Mouse (Mus musculus): Measurements from ENCODE around the gene Gm11634. TPM values are rescaled to one million over a fixed set of nuclear protein-coding genes. Genes with fewer than 3 reads are reported as not detected.

Gene Gm11634
- polyA plus RNA-seq, 1 experiment from 2014 or later, result 0.13 TPM

DNA sequence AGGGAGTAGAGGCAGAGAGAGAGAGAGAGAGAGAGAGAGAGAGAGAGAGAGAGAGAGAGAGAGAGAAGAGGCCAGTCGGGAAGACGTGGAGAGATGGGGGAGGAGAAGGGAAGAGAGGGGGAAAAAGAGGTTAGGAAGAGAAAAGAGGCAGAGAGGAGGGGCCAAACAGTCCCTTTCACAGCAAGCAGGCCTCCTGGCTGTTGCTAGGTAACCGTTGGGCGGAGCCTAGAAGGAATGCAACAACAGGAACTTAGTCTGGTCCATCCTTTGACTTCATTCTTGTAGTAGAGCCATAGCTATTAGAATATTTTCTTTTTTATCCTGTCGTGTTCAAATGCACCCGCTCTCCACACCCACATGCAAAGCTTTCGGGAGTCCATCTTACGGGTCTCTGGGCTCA lies 18.8 kb upstream of the Gm11634 start:
- Histone ChIP-seq H3K27ac (replicated peaks) (no peak overlapping the region), H3K4me2 (replicated peaks; ENCODE audit: low read depth) (no peak overlapping the region), H3K4me3 (ENCODE audit: low read depth, low read length) (no peak overlapping the region), H3K9me3 (ENCODE audit: control insufficient read depth, low read length) (no peaks in the 10 kb centered on the region), H3K4me1 (replicated peaks; ENCODE audit: control insufficient read depth, insufficient read depth) (no peaks in the 10 kb centered on the region), H3K9ac (ENCODE audit: low read length) (no peak overlapping the region), H3K36me3 (ENCODE audit: control insufficient read depth, insufficient read depth, low read length) (no peaks in the 10 kb centered on the region), H3K27me3 (ENCODE audit: control insufficient read depth, insufficient read depth, low read length) (no peaks in the 10 kb centered on the region)
- ATAC-seq (ENCODE audit: low FRiP score, low TSS enrichment) (no peak), DNase-seq (ENCODE audit: low spot score) (peak; percentile 70)
- no peak for TF ChIP-seq CTCF (IDR thresholded peaks at IDR 0.05; ENCODE audit: low read depth)
- TF ChIP-seq EP300 (optimal IDR thresholded peaks at IDR 0.05), result no peak
- WGBS, result 13% methylated on average over 8 of the region's 8 CpGs

- peak; percentile 34 for DNase-seq (ENCODE audit: low spot score)
- Histone ChIP-seq H3K9ac (ENCODE audit: low read length) (no peak overlapping the region), H3K9me3 (ENCODE audit: control insufficient read depth, low read length) (no peaks in the 10 kb centered on the region), H3K4me1 (replicated peaks; ENCODE audit: control insufficient read depth, insufficient read depth) (no peaks in the 10 kb centered on the region), H3K27me3 (ENCODE audit: control insufficient read depth, insufficient read depth, low read length) (no peaks in the 10 kb centered on the region), H3K27ac (replicated peaks) (no peak overlapping the region), H3K4me3 (ENCODE audit: low read depth, low read length) (no peak overlapping the region), H3K36me3 (ENCODE audit: control insufficient read depth, insufficient read depth, low read length) (no peaks in the 10 kb centered on the region), H3K4me2 (replicated peaks; ENCODE audit: low read depth) (no peak overlapping the region)
- WGBS, result 25% methylated on average over 18 of the region's 18 CpGs
- ATAC-seq (ENCODE audit: low FRiP score, low TSS enrichment), result 0 out of 2 replicates have a peak, but pooled peaks have one; percentile 16
- TF ChIP-seq EP300 (optimal IDR thresholded peaks at IDR 0.05), result no peak
- no peak for TF ChIP-seq CTCF (IDR thresholded peaks at IDR 0.05; ENCODE audit: low read depth)
These were observed 18.1 kb upstream of the Gm11634 start for GRCm38 (mm10) chr11:101616948-101617767.

DNA sequence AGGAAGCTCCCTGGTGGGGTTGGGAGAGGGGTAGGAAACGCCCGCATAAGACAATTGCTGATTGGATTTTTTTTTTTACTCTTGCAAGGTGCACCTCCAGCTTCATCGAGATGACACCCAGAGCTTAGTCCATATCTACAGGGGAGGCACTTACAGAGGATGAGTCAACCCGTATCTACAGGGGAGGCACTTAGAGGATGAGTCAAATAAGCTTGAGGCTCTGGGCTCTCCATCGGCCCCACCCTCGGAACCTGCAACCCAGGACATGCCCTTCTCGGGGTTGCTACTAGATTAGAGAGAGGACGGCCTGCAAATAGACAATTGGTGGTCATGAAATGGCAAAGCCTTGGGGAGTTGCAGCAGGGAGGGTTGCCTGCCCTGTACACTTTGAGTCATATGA lies 17.0 kb upstream of the Gm11634 start:
- Histone ChIP-seq H3K4me3 (ENCODE audit: low read depth, low read length) (no peak overlapping the region), H3K4me1 (replicated peaks; ENCODE audit: control insufficient read depth, insufficient read depth) (no peaks in the 10 kb centered on the region), H3K9me3 (ENCODE audit: control insufficient read depth, low read length) (no peaks in the 10 kb centered on the region), H3K36me3 (ENCODE audit: control insufficient read depth, insufficient read depth, low read length) (no peaks in the 10 kb centered on the region), H3K27ac (replicated peaks) (no peak overlapping the region), H3K9ac (ENCODE audit: low read length) (no peak overlapping the region), H3K27me3 (ENCODE audit: control insufficient read depth, insufficient read depth, low read length) (no peaks in the 10 kb centered on the region), H3K4me2 (replicated peaks; ENCODE audit: low read depth) (no peak overlapping the region)
- DNase-seq (ENCODE audit: low spot score), result no peak
- ATAC-seq (ENCODE audit: low FRiP score, low TSS enrichment), result no peak
- 82% methylated on average over 8 of the region's 8 CpGs for WGBS
- no peak for TF ChIP-seq CTCF (IDR thresholded peaks at IDR 0.05; ENCODE audit: low read depth)
- no peak for TF ChIP-seq EP300 (optimal IDR thresholded peaks at IDR 0.05)

DNA sequence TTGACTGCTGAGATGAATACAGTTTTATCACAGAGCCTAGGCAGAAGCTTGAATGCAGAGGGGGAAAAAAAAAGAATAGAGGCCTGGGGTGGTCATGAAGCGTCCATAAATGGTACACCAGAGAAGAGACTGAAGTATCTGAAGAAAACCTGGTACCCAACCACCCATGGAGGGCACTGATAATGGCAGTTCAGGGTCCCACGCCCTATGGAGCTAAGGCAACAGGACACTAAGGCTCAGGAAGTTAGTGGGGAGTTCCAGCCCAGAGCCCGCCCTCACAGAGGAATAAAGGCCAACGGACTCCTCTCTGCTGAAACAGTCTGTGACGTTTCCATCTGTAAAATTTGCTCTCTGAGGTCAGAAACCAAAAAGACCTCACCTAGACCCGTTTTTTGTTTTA lies 16.3 kb upstream of the Gm11634 start:
- no peak overlapping the region for H3K4me3 ChIP-seq (ENCODE audit: low read depth, low read length)
- 71% methylated on average over 6 of the region's 6 CpGs for WGBS
- no peak for ATAC-seq (ENCODE audit: low FRiP score, low TSS enrichment)

GRCm38 (mm10) chr11:101614116-101614515 lies 15.1 kb upstream of the Gm11634 start:
- no peaks in the 10 kb centered on the region for H3K9me3 ChIP-seq (ENCODE audit: control insufficient read depth, low read length)
- TF ChIP-seq CTCF (IDR thresholded peaks at IDR 0.05; ENCODE audit: low read depth), result no peak
- no peak for TF ChIP-seq EP300 (optimal IDR thresholded peaks at IDR 0.05)
- no peaks in the 10 kb centered on the region for H3K36me3 ChIP-seq (ENCODE audit: control insufficient read depth, insufficient read depth, low read length)
- H3K9ac ChIP-seq (ENCODE audit: low read length), result no peak overlapping the region
- no peak overlapping the region for H3K4me2 ChIP-seq (replicated peaks; ENCODE audit: low read depth)
- WGBS, result 67% methylated on average over 4 of the region's 4 CpGs
- no peak for DNase-seq (ENCODE audit: low spot score)
- H3K4me1 ChIP-seq (replicated peaks; ENCODE audit: control insufficient read depth, insufficient read depth), result no peaks in the 10 kb centered on the region
- H3K4me3 ChIP-seq (ENCODE audit: low read depth, low read length), result no peak overlapping the region
- ATAC-seq (ENCODE audit: low FRiP score, low TSS enrichment), result no peak
- no peak overlapping the region for H3K27ac ChIP-seq (replicated peaks)
- H3K27me3 ChIP-seq (ENCODE audit: control insufficient read depth, insufficient read depth, low read length), result no peaks in the 10 kb centered on the region

More for the DNA sequence above, 16.3 kb upstream of the Gm11634 start:
- Histone ChIP-seq H3K27ac (replicated peaks) (no peak overlapping the region), H3K9me3 (ENCODE audit: control insufficient read depth, low read length) (no peaks in the 10 kb centered on the region), H3K27me3 (ENCODE audit: control insufficient read depth, insufficient read depth, low read length) (no peaks in the 10 kb centered on the region), H3K4me2 (replicated peaks; ENCODE audit: low read depth) (no peak overlapping the region), H3K4me1 (replicated peaks; ENCODE audit: control insufficient read depth, insufficient read depth) (no peaks in the 10 kb centered on the region), H3K9ac (ENCODE audit: low read length) (no peak overlapping the region), H3K36me3 (ENCODE audit: control insufficient read depth, insufficient read depth, low read length) (no peaks in the 10 kb centered on the region)
- no peak for TF ChIP-seq EP300 (optimal IDR thresholded peaks at IDR 0.05)
- TF ChIP-seq CTCF (IDR thresholded peaks at IDR 0.05; ENCODE audit: low read depth), result no peak
- DNase-seq (ENCODE audit: low spot score), result no peak

DNA sequence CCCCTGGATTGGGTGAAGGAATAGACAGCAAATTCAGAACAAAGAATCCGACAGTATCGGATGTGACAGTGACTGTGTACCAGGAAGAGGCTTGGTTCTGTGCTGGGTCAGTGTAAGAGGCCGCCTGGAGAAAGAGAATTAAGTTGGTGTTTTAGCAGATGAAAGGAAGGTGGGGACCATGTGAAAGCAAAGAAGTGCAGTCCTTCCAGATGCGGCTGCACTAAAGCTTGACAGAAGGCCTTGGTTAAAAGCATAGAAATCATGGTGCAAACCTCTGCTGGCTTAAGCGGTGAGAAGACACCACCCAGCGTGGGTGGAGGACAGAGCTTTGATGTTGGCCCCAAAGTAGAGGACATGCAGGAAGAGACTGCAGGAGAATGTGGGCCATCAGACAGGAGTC lies 14.5 kb upstream of the Gm11634 start:
- Histone ChIP-seq H3K4me2 (replicated peaks; ENCODE audit: low read depth) (no peak overlapping the region), H3K9ac (ENCODE audit: low read length) (no peak overlapping the region), H3K27me3 (ENCODE audit: control insufficient read depth, insufficient read depth, low read length) (no peaks in the 10 kb centered on the region), H3K9me3 (ENCODE audit: control insufficient read depth, low read length) (no peaks in the 10 kb centered on the region), H3K36me3 (ENCODE audit: control insufficient read depth, insufficient read depth, low read length) (no peaks in the 10 kb centered on the region), H3K27ac (replicated peaks) (no peak overlapping the region), H3K4me3 (ENCODE audit: low read depth, low read length) (no peak overlapping the region), H3K4me1 (replicated peaks; ENCODE audit: control insufficient read depth, insufficient read depth) (no peaks in the 10 kb centered on the region)
- DNase-seq (ENCODE audit: low spot score) (no peak), ATAC-seq (ENCODE audit: low FRiP score, low TSS enrichment) (no peak)
- WGBS, result 77% methylated on average over 6 of the region's 6 CpGs
- no peak for TF ChIP-seq CTCF (IDR thresholded peaks at IDR 0.05; ENCODE audit: low read depth)

All from stomach, postnatal 0 days (tissue).